Mouse (Mus musculus) heart, embryonic 10.5 days (tissue): ENCODE data around the gene Hist1h2ad. TPM values are rescaled to one million over a fixed set of nuclear protein-coding genes. Genes with fewer than 3 reads are reported as not detected.
A peak's percentile ranks its signal among the peaks of the same experiment; 100 is the strongest.
"Not testable (repeated sequence)": the region's sequence is repeated elsewhere in the genome, so short reads cannot be mapped to it uniquely, and the experiment has no call there.

Source experiments
- DNase-seq: peaks from one replicate; pipeline ENCODE4 v3.0.0-alpha.2; 2017; ENCODE audit warnings: low spot score
- H3K27ac ChIP-seq: fragments of 300-500 bp; sonication (generic); 2 replicates; pipeline ENCODE4 v1.5.1; 2016; ENCODE audit warnings: mild to moderate bottlenecking
- H3K27me3 ChIP-seq: fragments of 300-500 bp; sonication (generic); 2 replicates; pipeline ENCODE4 v1.6.1; 2016; ENCODE audit warnings: mild to moderate bottlenecking; ENCODE audit not compliant: poor library complexity, insufficient read depth, severe bottlenecking
- H3K36me3 ChIP-seq: fragments of 300-500 bp; sonication (generic); 2 replicates; pipeline ENCODE4 v1.6.1; 2016; ENCODE audit warnings: mild to moderate bottlenecking, moderate library complexity
- H3K4me1 ChIP-seq: fragments of 300-500 bp; sonication (generic); 2 replicates; pipeline ENCODE4 v1.6.1; 2016; ENCODE audit warnings: mild to moderate bottlenecking
- H3K4me3 ChIP-seq: fragments of 300-500 bp; sonication (generic); 2 replicates; pipeline ENCODE4 v1.5.1; 2016; ENCODE audit warnings: mild to moderate bottlenecking, moderate library complexity
- H3K9me3 ChIP-seq: fragments of 300-500 bp; sonication (generic); 2 replicates; pipeline ENCODE4 v1.6.1; 2016; ENCODE audit warnings: mild to moderate bottlenecking, moderate library complexity
- WGBS: fragments of 180-500 bp; shearing (Covaris S2); methylation state at CpG from one replicate; pipeline ENCODE4 v1.1.7; 2016; 5-methylcytosine and 5-hydroxymethylcytosine counted together
- polyA plus RNA-seq: library from polyadenylated mRNA; unstranded; fragments of >200 nt; fragmentation: Nextera tagmentation; extraction: Ambion mirVana; gene quantifications from 2 replicates; pipeline ENCODE4 v1.2.1, GENCODE M21; 2016

Hist1h2ad gene
- polyA plus RNA-seq, 1 experiment from 2014 or later, result 1.1 TPM

GRCm38 (mm10) chr13:23575864-23576313 is 1.7 kb downstream of the Hist1h2ad start:
- DNase-seq, H3K9me3 ChIP-seq, H3K36me3 ChIP-seq, H3K4me1 ChIP-seq, H3K27me3 ChIP-seq: not testable (repeated sequence)
- peak overlapping the region; percentile 59 for H3K4me3 ChIP-seq
- WGBS, result under 1% methylated on average over 16 of the region's 40 CpGs
- peak overlapping the region; percentile 90 for H3K27ac ChIP-seq

DNA sequence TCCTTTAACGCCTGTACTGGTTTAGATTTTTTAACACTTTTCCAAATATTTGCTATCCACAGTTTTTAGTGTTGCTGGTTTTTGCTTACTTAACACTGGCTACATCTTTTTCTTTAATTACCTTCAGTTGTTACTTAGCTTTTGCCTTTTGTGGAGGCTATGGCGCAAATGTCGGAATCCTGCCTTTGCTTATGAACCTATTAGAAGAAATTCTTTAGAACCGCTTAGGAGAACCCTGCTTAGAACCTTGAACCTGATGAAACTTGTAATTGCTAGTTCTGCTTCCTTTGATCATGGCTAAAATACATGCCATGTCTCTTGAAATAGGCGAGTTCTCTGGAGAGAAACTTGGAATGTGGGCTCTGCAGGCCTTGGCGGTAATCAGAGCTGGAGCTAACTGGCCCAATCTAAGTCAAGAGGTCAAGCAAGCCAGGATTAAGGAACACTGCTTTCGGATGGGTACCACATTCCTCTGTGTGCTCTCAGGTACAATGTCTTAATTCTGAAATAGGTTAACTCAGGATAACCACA is 2.2 kb downstream of the Hist1h2ad start:
- peaks cover 5% of the 10 kb centered on the region; the same call in 1 of the 2 replicates for H3K4me1 ChIP-seq
- no peaks in the 10 kb centered on the region for H3K36me3 ChIP-seq
- peak overlapping the region; percentile 90 for H3K27ac ChIP-seq
- 9% methylated on average over 7 of the region's 7 CpGs for WGBS
- no peaks in the 10 kb centered on the region for H3K27me3 ChIP-seq
- peak overlapping the region; percentile 59 for H3K4me3 ChIP-seq
- no peak for DNase-seq
- H3K9me3 ChIP-seq, result no peaks in the 10 kb centered on the region

GRCm38 (mm10) chr13:23576906-23577639 is 2.9 kb downstream of the Hist1h2ad start:
- no peak for DNase-seq
- Histone ChIP-seq H3K4me3 (peak overlapping the region; percentile 59), H3K36me3 (no peaks in the 10 kb centered on the region), H3K27me3 (no peaks in the 10 kb centered on the region), H3K27ac (peak overlapping the region; percentile 90), H3K9me3 (no peaks in the 10 kb centered on the region), H3K4me1 (peaks cover 9% of the 10 kb centered on the region; the same call in 1 of the 2 replicates)
- WGBS, result 57% methylated on average over 6 of the region's 6 CpGs

- H3K4me1 ChIP-seq, result peaks cover 11% of the 10 kb centered on the region; the same call in 1 of the 2 replicates
- 94% methylated on average over 1 of the region's 1 CpGs for WGBS
- no peaks in the 10 kb centered on the region for H3K9me3 ChIP-seq
- no peak overlapping the region for H3K27ac ChIP-seq
- H3K27me3 ChIP-seq, result no peaks in the 10 kb centered on the region
- H3K4me3 ChIP-seq, result no peak overlapping the region
- no peak for DNase-seq
- no peaks in the 10 kb centered on the region for H3K36me3 ChIP-seq
These were observed 3.7 kb downstream of the Hist1h2ad start for GRCm38 (mm10) chr13:23577835-23578234.

GRCm38 (mm10) chr13:23581408-23582218 is 7.4 kb downstream of the Hist1h2ad start, which contains the start of gene Hist1h4d:
Gene Hist1h4d, plus strand, starts transcription at chr13:23581598.
- Histone ChIP-seq H3K36me3 (no peaks in the 10 kb centered on the region), H3K27me3 (no peaks in the 10 kb centered on the region), H3K9me3 (no peaks in the 10 kb centered on the region), H3K27ac (peak within 1 kb of the TSS; percentile 78), H3K4me3 (peak within 1 kb of the TSS; percentile 58), H3K4me1 (peaks cover 12% of the 10 kb centered on the region)
- DNase-seq, result peak; percentile 98
- WGBS, result under 1% methylated on average over 43 of the region's 43 CpGs

DNA sequence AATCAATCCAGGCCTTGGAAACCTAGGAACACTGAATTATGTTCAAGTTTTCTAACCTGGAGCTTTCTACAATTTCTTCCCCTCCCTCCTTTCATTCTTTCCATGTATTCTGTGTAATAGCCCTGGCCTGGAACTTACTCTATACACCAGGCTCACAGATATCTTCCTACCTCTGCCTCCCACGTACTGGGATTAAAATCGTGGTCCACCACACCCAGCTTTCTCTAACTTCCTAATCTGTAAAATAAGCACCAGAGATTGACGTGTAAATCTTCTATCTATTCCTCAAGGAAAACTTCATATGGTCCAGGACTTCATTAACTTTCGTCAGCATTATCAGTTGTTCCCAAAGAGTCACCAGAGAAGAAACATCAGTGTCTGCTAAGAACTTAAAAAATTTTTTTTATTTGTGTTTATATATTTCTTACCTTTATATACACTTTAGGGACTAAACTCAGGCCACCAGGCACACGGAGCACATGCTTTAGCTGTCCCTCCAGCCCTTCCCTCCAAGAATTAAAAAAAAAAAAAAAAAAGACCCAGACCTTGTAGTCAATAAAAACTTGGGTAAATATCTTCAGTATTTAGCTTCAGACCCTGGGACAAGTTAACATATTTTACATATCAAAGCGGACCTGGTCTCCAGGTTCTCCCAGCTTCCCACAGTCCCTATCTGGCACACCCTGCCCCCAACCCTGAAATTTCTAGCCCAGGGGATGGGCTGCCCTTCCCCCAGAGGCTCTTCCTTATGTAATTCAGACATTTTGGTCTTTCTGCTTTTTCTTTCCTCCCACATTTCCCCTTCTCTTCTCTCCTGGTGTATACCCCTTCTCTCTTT is 8.3 kb downstream of the Hist1h2ad start:
- WGBS, result 10% methylated on average over 6 of the region's 6 CpGs
- Histone ChIP-seq H3K4me1 (peaks cover 17% of the 10 kb centered on the region), H3K9me3 (no peaks in the 10 kb centered on the region), H3K27ac (peak overlapping the region; percentile 81), H3K36me3 (no peaks in the 10 kb centered on the region), H3K27me3 (no peaks in the 10 kb centered on the region), H3K4me3 (peak overlapping the region; percentile 58)
- DNase-seq, result no peak

DNA sequence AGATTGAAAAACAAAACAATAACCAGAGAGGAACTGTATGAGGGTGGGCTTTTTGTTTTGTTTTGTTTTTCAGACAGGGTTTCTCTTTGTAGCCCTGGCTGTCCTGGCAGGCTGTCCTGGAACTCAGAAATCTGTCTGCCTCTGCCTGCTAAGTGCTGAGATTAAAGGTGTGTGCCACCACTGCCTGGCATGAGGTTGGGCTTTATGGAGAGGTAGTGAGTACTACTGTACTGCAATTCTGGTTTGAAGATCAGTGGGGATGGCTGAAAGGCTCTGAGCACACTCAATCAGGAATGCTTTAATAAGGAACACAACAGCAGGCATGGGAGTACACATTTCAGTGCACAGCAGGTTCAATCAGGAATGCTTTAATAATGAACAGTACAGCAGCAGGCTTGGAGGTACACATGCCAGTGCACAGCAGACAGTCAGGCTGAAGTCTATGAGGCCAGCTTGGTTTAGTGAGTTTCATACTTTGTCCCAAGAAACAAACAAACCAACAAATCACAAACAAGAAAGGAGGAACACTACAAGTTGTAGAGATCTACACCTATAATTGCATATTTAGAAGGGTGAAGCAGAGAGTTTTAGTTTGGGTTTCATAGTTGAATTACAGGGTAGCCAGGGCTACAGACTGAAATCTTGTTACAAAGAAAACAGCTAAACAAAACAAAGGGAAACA is 9.3 kb downstream of the Hist1h2ad start:
- H3K4me3 ChIP-seq, result no peak overlapping the region
- no peak for DNase-seq
- no peaks in the 10 kb centered on the region for H3K27me3 ChIP-seq
- H3K27ac ChIP-seq, result peak overlapping the region; percentile 81
- no peaks in the 10 kb centered on the region for H3K36me3 ChIP-seq
- peaks cover 17% of the 10 kb centered on the region for H3K4me1 ChIP-seq
- H3K9me3 ChIP-seq, result no peaks in the 10 kb centered on the region

DNA sequence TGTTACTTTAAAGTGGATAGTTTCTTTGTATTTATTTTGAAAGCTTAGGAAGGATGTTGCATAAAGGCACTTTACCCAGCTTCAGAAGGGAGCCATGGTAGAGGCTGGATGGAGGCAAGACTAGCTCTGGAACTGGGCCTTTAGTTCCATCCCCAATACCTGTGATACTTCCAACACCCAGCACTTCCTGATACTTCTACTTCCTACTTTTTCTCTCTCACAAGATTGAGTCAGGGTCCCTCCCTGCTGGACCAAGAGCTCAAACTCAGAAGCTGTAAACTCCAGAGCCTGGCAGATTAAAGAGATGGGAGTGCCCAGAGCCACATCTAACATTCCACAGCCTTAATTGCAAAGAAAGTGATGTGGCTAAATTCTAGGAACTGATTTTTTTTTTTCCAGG is 10.2 kb downstream of the Hist1h2ad start:
- Histone ChIP-seq H3K9me3 (no peaks in the 10 kb centered on the region), H3K36me3 (no peaks in the 10 kb centered on the region), H3K4me1 (peaks cover 17% of the 10 kb centered on the region), H3K27me3 (no peaks in the 10 kb centered on the region), H3K4me3 (peak overlapping the region; percentile 59), H3K27ac (peak overlapping the region; percentile 91)
- DNase-seq, result no peak

GRCm38 (mm10) chr13:23585029-23585441 is 10.9 kb downstream of the Hist1h2ad start:
- DNase-seq, result peak; percentile 81
- no peaks in the 10 kb centered on the region for H3K27me3 ChIP-seq
- under 1% methylated on average over 21 of the region's 21 CpGs for WGBS
- H3K4me3 ChIP-seq, result peak overlapping the region; percentile 59
- peaks cover 17% of the 10 kb centered on the region for H3K4me1 ChIP-seq
- no peaks in the 10 kb centered on the region for H3K9me3 ChIP-seq
- peak overlapping the region; percentile 91 for H3K27ac ChIP-seq
- no peaks in the 10 kb centered on the region for H3K36me3 ChIP-seq

DNA sequence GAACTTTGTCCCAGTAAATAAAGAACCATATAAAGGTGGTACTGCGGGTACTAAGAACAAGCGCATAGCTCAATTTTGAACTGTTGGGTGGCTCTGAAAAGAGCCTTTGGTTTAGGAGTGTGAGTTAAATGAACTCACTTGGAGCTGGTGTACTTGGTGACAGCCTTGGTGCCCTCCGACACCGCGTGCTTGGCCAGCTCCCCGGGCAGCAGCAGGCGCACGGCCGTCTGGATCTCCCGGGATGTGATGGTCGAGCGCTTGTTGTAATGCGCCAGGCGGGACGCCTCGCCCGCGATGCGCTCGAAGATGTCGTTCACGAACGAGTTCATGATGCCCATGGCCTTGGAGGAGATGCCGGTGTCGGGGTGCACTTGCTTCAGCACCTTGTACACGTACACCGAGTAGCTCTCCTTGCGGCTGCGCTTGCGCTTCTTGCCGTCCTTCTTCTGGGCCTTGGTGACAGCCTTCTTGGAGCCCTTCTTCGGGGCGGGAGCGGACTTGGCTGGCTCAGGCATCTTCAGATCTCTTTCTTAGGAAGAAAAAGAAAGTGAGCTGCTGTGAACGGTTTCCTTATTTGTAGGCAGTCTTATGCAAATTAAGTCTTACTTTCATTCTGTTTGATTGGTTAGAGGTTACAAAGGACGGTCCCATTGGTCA is 11.4 kb downstream of the Hist1h2ad start:
- Histone ChIP-seq H3K27ac (peak overlapping the region; percentile 93), H3K4me3 (peak overlapping the region; percentile 59), H3K4me1 (peaks cover 17% of the 10 kb centered on the region)
- peak; percentile 91 for DNase-seq
- not testable (repeated sequence) for H3K36me3 ChIP-seq, H3K9me3 ChIP-seq, H3K27me3 ChIP-seq
- under 1% methylated on average over 28 of the region's 36 CpGs for WGBS

DNA sequence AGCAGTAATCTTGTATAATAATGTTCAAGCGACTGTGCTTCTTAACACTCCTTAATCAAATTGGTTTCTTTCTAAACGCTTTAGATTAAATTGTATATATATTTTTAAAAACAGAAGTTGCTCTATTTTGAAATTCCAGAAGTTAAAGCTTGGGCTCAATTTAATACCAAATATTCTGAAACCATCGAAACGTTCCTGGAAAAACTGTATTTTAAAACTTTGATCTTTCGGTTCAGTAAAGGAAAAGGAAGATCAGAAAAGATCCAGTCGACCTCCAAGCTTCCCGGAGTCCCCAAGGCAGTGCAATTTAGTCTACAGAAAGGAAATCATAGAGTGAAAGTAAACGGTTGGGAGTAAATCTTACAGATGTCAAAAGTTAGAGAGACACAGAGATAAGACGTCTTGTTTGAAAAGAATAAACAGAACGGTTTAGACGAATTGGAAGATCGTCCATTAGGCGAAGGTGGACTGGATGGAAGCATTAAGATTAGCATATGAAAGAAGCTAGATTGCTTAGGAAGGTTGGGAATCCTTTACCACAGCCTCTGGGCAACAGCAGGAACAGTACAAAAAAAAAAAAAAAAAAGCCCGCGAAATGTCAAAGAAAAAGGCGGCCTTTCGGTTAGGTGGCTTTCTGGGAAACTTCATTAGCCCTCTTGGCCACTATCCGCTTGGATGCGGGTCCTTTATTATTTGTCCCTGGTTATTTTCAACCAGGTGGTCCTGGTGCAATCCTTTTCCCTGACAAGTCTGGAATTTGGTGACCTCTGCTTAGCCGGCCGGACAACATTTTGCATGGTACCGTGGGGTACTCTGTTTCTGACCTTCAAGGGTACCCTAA is 12.1 kb downstream of the Hist1h2ad start:
- Histone ChIP-seq H3K4me3 (peak overlapping the region; percentile 59), H3K27me3 (no peaks in the 10 kb centered on the region), H3K36me3 (no peaks in the 10 kb centered on the region), H3K27ac (peak overlapping the region; percentile 93), H3K4me1 (peaks cover 17% of the 10 kb centered on the region), H3K9me3 (no peaks in the 10 kb centered on the region)
- 4% methylated on average over 22 of the region's 22 CpGs for WGBS
- DNase-seq, result no peak
